Mouse (Mus musculus): ENCODE measurements around the gene Gm49661. TPM values are rescaled to one million over a fixed set of nuclear protein-coding genes. Genes with fewer than 3 reads are reported as not detected.

The Gm49661 gene
- polyA plus RNA-seq (2014; fragmentation: Illumina TruSeq; extraction: RNeasy Lipid Tissue Mini Kit (QIAGEN cat#74804); ENCODE audit: low replicate concordance) = not detected

GRCm38 (mm10) chr8:84969241-84970134 lies at the start of gene Gm49661, which contains the start of the genes Prdx2 and Rnaseh2a:
TSS of gene Gm49661 (minus strand) at chr8:84969433.
TSS of gene Prdx2 (plus strand) at chr8:84969587.
TSS of gene Rnaseh2a (minus strand) at chr8:84969767.

GRCm38 (mm10) chr8:85014431-85014830 lies 45.2 kb upstream of the Gm49661 start, which contains the start of gene Best2:
TSS of gene Best2 (minus strand) at chr8:85014531.

DNA sequence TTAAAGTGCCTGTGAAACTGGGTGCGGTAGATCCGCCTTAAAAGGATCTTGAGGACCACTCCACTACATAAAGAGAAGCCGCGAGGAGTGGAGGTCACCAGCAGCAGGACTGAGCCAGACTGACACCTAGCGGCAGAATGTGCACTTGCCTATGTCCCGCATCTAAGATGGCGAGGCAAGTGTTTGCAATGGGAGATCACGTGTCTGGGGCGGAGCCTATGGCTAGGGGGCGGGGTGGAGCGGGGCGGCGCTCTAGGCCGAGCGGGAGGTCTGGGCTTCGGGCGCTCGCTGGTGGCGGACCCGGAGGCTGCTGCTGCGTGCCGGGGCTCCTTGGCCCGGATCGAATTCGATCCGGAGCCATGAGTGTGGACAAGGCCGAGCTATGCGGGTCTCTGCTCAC lies 21.1 kb upstream of the Gm49661 start, which contains the start of gene Hook2:
Hook2 (plus strand) TSS at position 255 of the 400 bp plus-strand sequence.

DNA sequence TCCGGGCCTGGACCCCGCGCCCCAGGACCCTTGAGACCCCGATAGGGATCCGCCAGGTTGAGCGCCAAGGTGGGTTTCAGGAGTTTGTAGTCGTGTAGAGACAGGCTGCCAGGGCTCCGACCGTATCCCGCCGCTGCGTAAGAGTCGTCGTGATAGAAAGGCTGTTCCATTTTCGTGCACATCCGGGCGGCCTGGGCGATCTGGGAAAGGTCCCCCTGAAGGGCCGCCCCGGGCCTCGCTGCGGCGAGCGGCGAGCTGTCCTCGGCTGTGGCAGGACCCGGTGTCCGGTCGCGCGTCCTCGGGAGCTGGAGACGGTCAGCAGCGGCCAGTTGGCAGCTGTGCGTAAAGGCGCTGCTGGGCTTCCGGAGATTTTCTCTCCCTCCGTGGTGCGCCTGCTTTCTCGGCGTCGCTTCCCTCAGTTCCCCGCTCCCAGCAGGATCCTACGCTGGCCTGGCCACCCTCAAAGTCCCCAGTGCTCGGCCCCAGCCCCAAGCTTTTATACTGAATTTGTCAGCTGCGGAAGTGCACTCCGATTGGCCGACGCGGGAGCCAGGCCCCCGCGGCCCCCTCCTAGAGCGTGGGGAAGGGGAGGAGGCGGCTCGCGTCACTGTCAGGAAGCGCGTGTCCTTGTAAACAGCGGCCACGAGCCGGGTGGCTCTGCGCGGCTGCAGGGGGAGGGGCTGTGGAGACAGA lies 9.2 kb upstream of the Gm49661 start, which contains the start of gene Junb:
Junb (minus strand) TSS at position 471 of the 693 bp plus-strand sequence.

GRCm38 (mm10) chr8:84946528-84947240 lies 22.5 kb downstream of the Gm49661 start, which contains the start of gene Rtbdn:
TSS of gene Rtbdn (plus strand) at chr8:84946991.

DNA sequence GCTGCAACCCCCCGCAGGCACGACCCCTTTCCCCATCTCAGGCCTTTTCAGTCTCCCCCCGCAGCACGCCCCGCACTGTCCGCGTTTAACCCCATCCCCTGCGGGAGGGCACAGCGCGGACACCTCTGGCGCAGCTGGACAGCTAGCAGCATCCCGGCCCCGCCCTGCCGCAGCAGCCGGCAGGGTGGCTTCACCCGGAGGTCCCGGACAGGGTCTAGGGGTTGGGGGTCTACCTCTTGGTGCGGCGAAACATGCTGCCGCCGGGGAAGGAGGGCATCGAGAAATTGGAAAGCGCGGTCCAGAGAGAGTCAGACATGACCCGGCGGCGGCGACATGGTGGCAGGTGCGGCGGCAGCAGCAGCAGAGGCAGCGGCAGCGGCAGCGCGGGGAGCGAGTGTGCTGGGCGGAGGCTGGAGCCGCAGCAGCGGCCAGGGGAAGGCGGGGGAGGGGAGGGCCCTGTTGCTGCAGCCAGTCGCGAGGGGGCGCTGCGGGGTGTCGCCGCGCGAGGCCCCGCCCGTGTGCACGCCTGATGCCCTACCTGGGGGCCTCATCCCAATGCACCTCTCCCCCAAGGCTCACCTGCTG lies 32.2 kb downstream of the Gm49661 start, which contains the start of gene Mast1:
Mast1 (minus strand) TSS at position 398 of the 585 bp plus-strand sequence.

Other genes with a start within 250 kb of the Gm49661 start
- gene G430095P16Rik, start 246.4 kb downstream of the Gm49661 start, polyA plus RNA-seq (2014; fragmentation: Illumina TruSeq; extraction: RNeasy Lipid Tissue Mini Kit (QIAGEN cat#74804); ENCODE audit: low replicate concordance) = not detected
- gene Nfix, start 169.1 kb downstream of the Gm49661 start, polyA plus RNA-seq (2014; fragmentation: Illumina TruSeq; extraction: RNeasy Lipid Tissue Mini Kit (QIAGEN cat#74804); ENCODE audit: low replicate concordance) = 6.2 TPM
- gene Dand5, start 146.6 kb downstream of the Gm49661 start, polyA plus RNA-seq (2014; fragmentation: Illumina TruSeq; extraction: RNeasy Lipid Tissue Mini Kit (QIAGEN cat#74804); ENCODE audit: low replicate concordance) = 0.89 TPM
- not detected for gene Gadd45gip1, start 137.9 kb downstream of the Gm49661 start, polyA plus RNA-seq (2014; fragmentation: Illumina TruSeq; extraction: RNeasy Lipid Tissue Mini Kit (QIAGEN cat#74804); ENCODE audit: low replicate concordance)
- gene Rad23a, start 128.8 kb downstream of the Gm49661 start, polyA plus RNA-seq (2014; fragmentation: Illumina TruSeq; extraction: RNeasy Lipid Tissue Mini Kit (QIAGEN cat#74804); ENCODE audit: low replicate concordance) = 1.3 TPM
- 432 TPM for gene Calr, start 122.5 kb downstream of the Gm49661 start, polyA plus RNA-seq (2014; fragmentation: Illumina TruSeq; extraction: RNeasy Lipid Tissue Mini Kit (QIAGEN cat#74804); ENCODE audit: low replicate concordance)
- 1.9 TPM for gene Farsa, start 112.4 kb downstream of the Gm49661 start, polyA plus RNA-seq (2014; fragmentation: Illumina TruSeq; extraction: RNeasy Lipid Tissue Mini Kit (QIAGEN cat#74804); ENCODE audit: low replicate concordance)
- 10.3 TPM for gene Syce2, start 97.3 kb downstream of the Gm49661 start, polyA plus RNA-seq (2014; fragmentation: Illumina TruSeq; extraction: RNeasy Lipid Tissue Mini Kit (QIAGEN cat#74804); ENCODE audit: low replicate concordance)
- 33.1 TPM for gene Gcdh, start 75.5 kb downstream of the Gm49661 start, polyA plus RNA-seq (2014; fragmentation: Illumina TruSeq; extraction: RNeasy Lipid Tissue Mini Kit (QIAGEN cat#74804); ENCODE audit: low replicate concordance)
- gene Klf1, start 67.5 kb downstream of the Gm49661 start, polyA plus RNA-seq (2014; fragmentation: Illumina TruSeq; extraction: RNeasy Lipid Tissue Mini Kit (QIAGEN cat#74804); ENCODE audit: low replicate concordance) = not detected
- gene Dnase2a, start 60.9 kb downstream of the Gm49661 start, polyA plus RNA-seq (2014; fragmentation: Illumina TruSeq; extraction: RNeasy Lipid Tissue Mini Kit (QIAGEN cat#74804); ENCODE audit: low replicate concordance) = 3.7 TPM
- not detected for gene Mast1, start 32.1 kb downstream of the Gm49661 start, polyA plus RNA-seq (2014; fragmentation: Illumina TruSeq; extraction: RNeasy Lipid Tissue Mini Kit (QIAGEN cat#74804); ENCODE audit: low replicate concordance)
- not detected for gene Rtbdn, start 22.4 kb downstream of the Gm49661 start, polyA plus RNA-seq (2014; fragmentation: Illumina TruSeq; extraction: RNeasy Lipid Tissue Mini Kit (QIAGEN cat#74804); ENCODE audit: low replicate concordance)
- 14.6 TPM for gene Prdx2, start 154 bp upstream of the Gm49661 start, polyA plus RNA-seq (2014; fragmentation: Illumina TruSeq; extraction: RNeasy Lipid Tissue Mini Kit (QIAGEN cat#74804); ENCODE audit: low replicate concordance)
- gene Rnaseh2a, start 334 bp upstream of the Gm49661 start, polyA plus RNA-seq (2014; fragmentation: Illumina TruSeq; extraction: RNeasy Lipid Tissue Mini Kit (QIAGEN cat#74804); ENCODE audit: low replicate concordance) = 1.1 TPM
- 1.7 TPM for gene Junb, start 9.3 kb upstream of the Gm49661 start, polyA plus RNA-seq (2014; fragmentation: Illumina TruSeq; extraction: RNeasy Lipid Tissue Mini Kit (QIAGEN cat#74804); ENCODE audit: low replicate concordance)
- gene Hook2, start 21.2 kb upstream of the Gm49661 start, polyA plus RNA-seq (2014; fragmentation: Illumina TruSeq; extraction: RNeasy Lipid Tissue Mini Kit (QIAGEN cat#74804); ENCODE audit: low replicate concordance) = 34.3 TPM
- gene Best2, start 45.1 kb upstream of the Gm49661 start, polyA plus RNA-seq (2014; fragmentation: Illumina TruSeq; extraction: RNeasy Lipid Tissue Mini Kit (QIAGEN cat#74804); ENCODE audit: low replicate concordance) = not detected
- 3.8 TPM for gene Asna1, start 55.8 kb upstream of the Gm49661 start, polyA plus RNA-seq (2014; fragmentation: Illumina TruSeq; extraction: RNeasy Lipid Tissue Mini Kit (QIAGEN cat#74804); ENCODE audit: low replicate concordance)
- 5.6 TPM for gene Trir, start 57.4 kb upstream of the Gm49661 start, polyA plus RNA-seq (2014; fragmentation: Illumina TruSeq; extraction: RNeasy Lipid Tissue Mini Kit (QIAGEN cat#74804); ENCODE audit: low replicate concordance)
- gene Tnpo2, start 67.5 kb upstream of the Gm49661 start, polyA plus RNA-seq (2014; fragmentation: Illumina TruSeq; extraction: RNeasy Lipid Tissue Mini Kit (QIAGEN cat#74804); ENCODE audit: low replicate concordance) = 3.5 TPM
- 1.4 TPM for gene Fbxw9, start 90.6 kb upstream of the Gm49661 start, polyA plus RNA-seq (2014; fragmentation: Illumina TruSeq; extraction: RNeasy Lipid Tissue Mini Kit (QIAGEN cat#74804); ENCODE audit: low replicate concordance)
- not detected for gene Gm5741, start 98.5 kb upstream of the Gm49661 start, polyA plus RNA-seq (2014; fragmentation: Illumina TruSeq; extraction: RNeasy Lipid Tissue Mini Kit (QIAGEN cat#74804); ENCODE audit: low replicate concordance)
- gene Dhps, start 102.3 kb upstream of the Gm49661 start, polyA plus RNA-seq (2014; fragmentation: Illumina TruSeq; extraction: RNeasy Lipid Tissue Mini Kit (QIAGEN cat#74804); ENCODE audit: low replicate concordance) = 17.0 TPM
- 3.7 TPM for gene Wdr83os, start 111.3 kb upstream of the Gm49661 start, polyA plus RNA-seq (2014; fragmentation: Illumina TruSeq; extraction: RNeasy Lipid Tissue Mini Kit (QIAGEN cat#74804); ENCODE audit: low replicate concordance)
- gene Wdr83, start 111.9 kb upstream of the Gm49661 start, polyA plus RNA-seq (2014; fragmentation: Illumina TruSeq; extraction: RNeasy Lipid Tissue Mini Kit (QIAGEN cat#74804); ENCODE audit: low replicate concordance) = 2.0 TPM
- 3.0 TPM for gene Man2b1, start 113.8 kb upstream of the Gm49661 start, polyA plus RNA-seq (2014; fragmentation: Illumina TruSeq; extraction: RNeasy Lipid Tissue Mini Kit (QIAGEN cat#74804); ENCODE audit: low replicate concordance)
- gene Zfp791, start 153.7 kb upstream of the Gm49661 start, polyA plus RNA-seq (2014; fragmentation: Illumina TruSeq; extraction: RNeasy Lipid Tissue Mini Kit (QIAGEN cat#74804); ENCODE audit: low replicate concordance) = 3.0 TPM
- not detected for gene Cks1brt, start 182.5 kb upstream of the Gm49661 start, polyA plus RNA-seq (2014; fragmentation: Illumina TruSeq; extraction: RNeasy Lipid Tissue Mini Kit (QIAGEN cat#74804); ENCODE audit: low replicate concordance)

Measured in small intestine, adult 10 weeks (tissue).